Mouse (Mus musculus) heart, postnatal 0 days (tissue): ENCODE results near the gene Capza1.

Source experiments
- CTCF ChIP-seq: IDR thresholded peaks from 2 replicates; pipeline ENCODE4 v1.5.1; 2016; ENCODE audit warnings: antibody characterized with exemption, control low read depth, low read depth
- EP300 ChIP-seq: IDR thresholded peaks from 2 replicates; pipeline ENCODE4 v1.6.1; 2016; ENCODE audit warnings: antibody characterized with exemption, low read depth

- TF ChIP-seq CTCF (no peak), EP300 (no peak)
Observed at GRCm38 (mm10) chr3:104815346-104815745, 49.0 kb downstream of the Capza1 start.
